Mouse (Mus musculus): ENCODE data around the gene Hist1h4f. TPM values are rescaled to one million over a fixed set of nuclear protein-coding genes. Genes with fewer than 3 reads are reported as not detected.
A peak's percentile ranks its signal among the peaks of the same experiment; 100 is the strongest.
"Not testable (repeated sequence)": the region's sequence is repeated elsewhere in the genome, so short reads cannot be mapped to it uniquely, and the experiment has no call there.

Hist1h4f gene
- 1 to 10 TPM in 1 of 2 experiments, not detected in 1; 1.1 TPM for polyA plus RNA-seq (2017; shearing (Covaris generic))

DNA sequence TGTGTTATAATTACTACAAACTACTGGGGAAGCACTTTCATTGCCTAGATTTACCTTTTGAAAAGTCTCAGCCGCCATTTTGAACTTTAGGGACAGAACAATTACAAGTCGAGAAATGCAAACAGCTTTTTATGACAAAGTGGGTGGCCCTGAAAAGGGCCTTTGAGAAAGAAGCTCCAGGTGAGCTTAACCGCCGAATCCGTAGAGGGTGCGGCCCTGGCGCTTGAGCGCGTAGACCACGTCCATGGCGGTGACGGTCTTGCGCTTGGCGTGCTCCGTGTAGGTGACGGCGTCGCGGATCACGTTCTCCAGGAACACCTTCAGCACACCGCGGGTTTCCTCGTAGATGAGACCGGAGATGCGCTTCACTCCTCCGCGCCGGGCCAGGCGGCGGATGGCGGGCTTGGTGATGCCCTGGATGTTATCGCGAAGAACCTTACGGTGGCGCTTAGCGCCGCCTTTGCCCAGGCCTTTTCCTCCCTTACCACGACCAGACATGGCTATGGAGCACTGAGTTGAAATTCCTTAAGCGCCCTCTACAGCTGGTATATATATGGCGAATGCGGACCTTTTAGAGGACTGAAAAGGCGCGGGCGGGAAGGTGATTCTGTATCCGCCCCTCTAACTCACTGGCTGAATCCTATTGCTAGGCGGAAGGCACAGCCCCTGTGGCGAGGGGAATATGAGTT lies at the start of gene Hist1h4f:
TSS of gene Hist1h4f (minus strand) at position 503 of the 689 bp plus-strand sequence.
- ATAC-seq = peak; percentile 73

DNA sequence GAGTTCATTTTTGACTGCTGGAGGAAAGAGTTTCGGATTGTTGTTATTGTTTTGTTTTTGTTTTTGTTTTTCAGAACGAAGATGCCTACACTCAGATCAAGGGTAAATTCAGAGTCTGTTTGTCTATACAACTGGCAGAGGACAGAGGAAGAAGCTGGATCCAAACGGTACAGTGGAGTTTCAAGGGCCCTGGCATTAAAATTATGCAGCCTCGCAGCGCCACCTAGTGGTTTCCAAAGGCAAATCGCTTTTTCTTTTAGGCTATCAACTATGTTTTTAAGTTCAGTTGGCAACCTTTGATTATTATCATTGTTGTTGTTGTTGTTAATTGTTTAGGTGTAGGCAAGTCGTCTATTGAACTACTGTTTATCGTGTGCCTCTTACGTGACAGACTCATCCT lies 46.5 kb upstream of the Hist1h4f start:
- ATAC-seq = peak; percentile 84

- ATAC-seq = no peak
These were observed 44.3 kb upstream of the Hist1h4f start for GRCm38 (mm10) chr13:23595622-23596372.

- no peak for ATAC-seq
These were observed 43.7 kb upstream of the Hist1h4f start for GRCm38 (mm10) chr13:23595185-23595584.

DNA sequence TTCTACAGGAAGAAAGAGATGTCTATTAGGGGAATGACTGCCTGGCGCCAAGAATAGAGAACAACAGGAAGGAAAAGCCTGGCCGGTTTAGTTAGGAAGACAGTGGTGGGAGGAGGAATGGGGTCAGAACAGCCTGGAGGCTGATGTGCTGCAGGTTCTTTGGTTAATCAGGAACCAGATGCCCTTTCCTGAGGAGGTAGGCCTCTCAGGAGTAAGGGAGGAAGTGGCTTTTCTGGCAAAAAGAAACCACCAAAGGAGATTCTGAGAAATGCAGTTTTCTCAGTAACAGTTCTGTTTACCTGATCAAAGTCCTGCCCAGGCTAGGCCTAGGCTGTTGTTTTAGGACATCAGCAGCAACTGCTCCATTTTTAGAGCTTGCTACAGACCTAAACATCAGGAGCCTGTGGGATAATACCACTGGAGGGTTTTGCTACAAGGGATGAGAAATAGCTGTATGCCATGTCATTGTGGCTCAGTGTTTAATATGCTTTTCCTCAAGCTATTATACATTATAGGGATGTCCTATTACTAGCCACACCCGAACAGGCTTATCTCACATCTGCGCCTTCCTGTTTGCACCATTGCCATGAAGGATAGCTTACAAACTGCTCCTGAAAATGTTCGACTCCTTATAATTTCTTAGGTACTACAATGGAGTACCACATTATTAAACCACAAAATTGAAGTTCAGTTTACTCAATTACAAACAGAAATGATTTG lies 41.8 kb upstream of the Hist1h4f start:
- ATAC-seq = peak; percentile 45

DNA sequence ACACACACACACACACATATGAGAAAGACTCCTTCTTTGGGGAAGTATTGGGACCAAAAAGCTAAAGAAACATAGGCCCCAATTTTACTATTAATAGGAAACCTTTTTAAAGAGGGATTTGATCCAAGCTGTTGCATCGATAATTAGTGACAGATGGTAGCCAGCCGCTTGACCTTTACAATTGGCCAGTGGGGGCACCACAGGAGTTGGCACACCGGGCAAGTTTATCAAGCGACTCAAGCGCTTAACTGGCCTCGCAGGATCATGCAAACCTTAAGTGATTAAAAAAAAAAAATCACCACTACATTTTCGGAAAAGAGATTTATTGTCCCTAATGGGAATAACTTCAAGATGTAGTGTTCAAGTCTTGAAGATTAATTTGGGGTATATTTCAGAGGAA lies 41.2 kb upstream of the Hist1h4f start:
- no peak for ATAC-seq

DNA sequence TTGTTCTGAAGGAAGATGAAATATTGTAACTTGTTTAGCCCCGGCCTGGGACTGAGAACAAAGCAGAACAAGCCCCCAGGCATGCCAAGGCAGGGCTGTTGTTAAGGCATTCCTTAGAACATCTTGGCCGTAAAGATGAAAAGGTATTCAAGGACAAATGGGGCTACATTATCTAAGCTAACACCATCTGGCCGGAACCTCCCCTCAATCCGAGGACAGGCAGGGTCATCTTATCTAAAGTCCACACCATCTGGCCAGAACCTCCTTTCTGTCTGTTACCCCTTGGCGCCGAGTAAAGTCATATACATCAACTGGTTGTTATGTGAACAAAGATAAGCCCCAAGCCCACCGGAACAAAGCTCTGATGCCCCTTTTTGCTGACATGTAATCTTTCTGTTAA lies 40.4 kb upstream of the Hist1h4f start:
- not testable (repeated sequence) for ATAC-seq

- no peak for ATAC-seq
These were observed 39.8 kb upstream of the Hist1h4f start for GRCm38 (mm10) chr13:23591206-23591605.

DNA sequence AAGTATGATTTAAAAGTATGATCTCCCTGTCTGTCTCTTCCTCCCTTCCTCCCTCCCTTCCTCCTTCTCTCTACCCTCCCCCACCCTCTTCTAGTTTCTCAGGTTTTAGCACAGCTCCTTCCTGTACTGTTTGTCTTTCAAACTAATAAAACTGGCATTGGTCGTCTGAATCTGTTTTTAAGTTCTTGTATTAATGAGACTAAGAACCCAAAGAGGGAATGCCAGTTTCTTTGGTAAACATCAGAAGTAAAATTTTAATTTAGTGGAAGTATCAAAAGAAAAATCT lies 35.4 kb upstream of the Hist1h4f start:
- no peak for ATAC-seq

GRCm38 (mm10) chr13:23586099-23586939 lies 34.9 kb upstream of the Hist1h4f start:
- ATAC-seq = no peak

DNA sequence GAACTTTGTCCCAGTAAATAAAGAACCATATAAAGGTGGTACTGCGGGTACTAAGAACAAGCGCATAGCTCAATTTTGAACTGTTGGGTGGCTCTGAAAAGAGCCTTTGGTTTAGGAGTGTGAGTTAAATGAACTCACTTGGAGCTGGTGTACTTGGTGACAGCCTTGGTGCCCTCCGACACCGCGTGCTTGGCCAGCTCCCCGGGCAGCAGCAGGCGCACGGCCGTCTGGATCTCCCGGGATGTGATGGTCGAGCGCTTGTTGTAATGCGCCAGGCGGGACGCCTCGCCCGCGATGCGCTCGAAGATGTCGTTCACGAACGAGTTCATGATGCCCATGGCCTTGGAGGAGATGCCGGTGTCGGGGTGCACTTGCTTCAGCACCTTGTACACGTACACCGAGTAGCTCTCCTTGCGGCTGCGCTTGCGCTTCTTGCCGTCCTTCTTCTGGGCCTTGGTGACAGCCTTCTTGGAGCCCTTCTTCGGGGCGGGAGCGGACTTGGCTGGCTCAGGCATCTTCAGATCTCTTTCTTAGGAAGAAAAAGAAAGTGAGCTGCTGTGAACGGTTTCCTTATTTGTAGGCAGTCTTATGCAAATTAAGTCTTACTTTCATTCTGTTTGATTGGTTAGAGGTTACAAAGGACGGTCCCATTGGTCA lies 34.1 kb upstream of the Hist1h4f start:
- ATAC-seq = peak; percentile 79

- peak; percentile 45 for ATAC-seq
These were observed 33.6 kb upstream of the Hist1h4f start for GRCm38 (mm10) chr13:23585029-23585441.

DNA sequence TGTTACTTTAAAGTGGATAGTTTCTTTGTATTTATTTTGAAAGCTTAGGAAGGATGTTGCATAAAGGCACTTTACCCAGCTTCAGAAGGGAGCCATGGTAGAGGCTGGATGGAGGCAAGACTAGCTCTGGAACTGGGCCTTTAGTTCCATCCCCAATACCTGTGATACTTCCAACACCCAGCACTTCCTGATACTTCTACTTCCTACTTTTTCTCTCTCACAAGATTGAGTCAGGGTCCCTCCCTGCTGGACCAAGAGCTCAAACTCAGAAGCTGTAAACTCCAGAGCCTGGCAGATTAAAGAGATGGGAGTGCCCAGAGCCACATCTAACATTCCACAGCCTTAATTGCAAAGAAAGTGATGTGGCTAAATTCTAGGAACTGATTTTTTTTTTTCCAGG lies 32.9 kb upstream of the Hist1h4f start:
- ATAC-seq = no peak

- no peak for ATAC-seq
These were observed 32.1 kb upstream of the Hist1h4f start for GRCm38 (mm10) chr13:23583387-23584068.

- ATAC-seq = no peak
These were observed 31.0 kb upstream of the Hist1h4f start for GRCm38 (mm10) chr13:23582219-23583056.

- peak; percentile 71 for ATAC-seq
These were observed 30.2 kb upstream of the Hist1h4f start, which contains the start of gene Hist1h4d for GRCm38 (mm10) chr13:23581408-23582218. Hist1h4d (plus strand) TSS chr13:23581598.

DNA sequence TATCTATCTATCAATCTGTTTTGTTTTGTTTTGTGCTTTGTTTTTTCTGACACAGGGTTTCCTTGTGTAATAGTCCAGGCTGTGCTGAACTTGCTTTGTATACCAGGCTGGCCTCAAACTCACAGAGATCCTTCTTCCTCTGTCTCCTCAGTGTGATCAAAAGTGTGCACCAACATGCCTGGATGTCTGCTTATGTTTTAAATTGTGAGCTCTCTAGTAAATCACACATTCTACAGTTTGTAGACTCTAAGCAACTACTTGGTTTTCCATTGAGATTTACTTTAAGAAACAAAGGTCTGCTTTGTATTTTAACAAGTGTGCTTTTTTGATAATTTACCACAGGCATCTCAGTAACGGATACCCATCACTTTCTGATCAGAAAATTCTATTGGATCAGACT lies 26.4 kb upstream of the Hist1h4f start:
- ATAC-seq = no peak

GRCm38 (mm10) chr13:23576906-23577639 lies 25.6 kb upstream of the Hist1h4f start:
- no peak for ATAC-seq

DNA sequence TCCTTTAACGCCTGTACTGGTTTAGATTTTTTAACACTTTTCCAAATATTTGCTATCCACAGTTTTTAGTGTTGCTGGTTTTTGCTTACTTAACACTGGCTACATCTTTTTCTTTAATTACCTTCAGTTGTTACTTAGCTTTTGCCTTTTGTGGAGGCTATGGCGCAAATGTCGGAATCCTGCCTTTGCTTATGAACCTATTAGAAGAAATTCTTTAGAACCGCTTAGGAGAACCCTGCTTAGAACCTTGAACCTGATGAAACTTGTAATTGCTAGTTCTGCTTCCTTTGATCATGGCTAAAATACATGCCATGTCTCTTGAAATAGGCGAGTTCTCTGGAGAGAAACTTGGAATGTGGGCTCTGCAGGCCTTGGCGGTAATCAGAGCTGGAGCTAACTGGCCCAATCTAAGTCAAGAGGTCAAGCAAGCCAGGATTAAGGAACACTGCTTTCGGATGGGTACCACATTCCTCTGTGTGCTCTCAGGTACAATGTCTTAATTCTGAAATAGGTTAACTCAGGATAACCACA lies 25.0 kb upstream of the Hist1h4f start:
- ATAC-seq = no peak
